Mouse (Mus musculus) ES-Bruce4 (cell line): ENCODE measurements around the gene Gm5767. TPM values are rescaled to one million over a fixed set of nuclear protein-coding genes. Genes with fewer than 3 reads are reported as not detected.

Source experiments
- H3K27ac ChIP-seq: 2 replicates; pipeline ENCODE4 v1.5.1; 2012; ENCODE audit warnings: low read length, inconsistent platforms; ENCODE audit not compliant: insufficient read depth
- H3K27me3 ChIP-seq: 2 replicates; pipeline ENCODE4 v1.6.1; 2012; ENCODE audit warnings: mild to moderate bottlenecking, low read length, inconsistent platforms; ENCODE audit not compliant: control insufficient read depth, poor library complexity, insufficient read depth, severe bottlenecking
- H3K36me3 ChIP-seq: 2 replicates; pipeline ENCODE4 v1.6.1; 2012; ENCODE audit warnings: inconsistent platforms, mild to moderate bottlenecking, low read length, moderate library complexity; ENCODE audit not compliant: control insufficient read depth, poor library complexity, insufficient read depth, severe bottlenecking
- H3K4me1 ChIP-seq: one replicate; pipeline ENCODE4 v1.8.1; 2011; ENCODE audit warnings: low read length; ENCODE audit not compliant: control insufficient read depth, insufficient read depth
- H3K4me3 ChIP-seq: 2 replicates; pipeline ENCODE4 v1.5.1; 2011; ENCODE audit warnings: low read depth, mild to moderate bottlenecking, low read length
- H3K9ac ChIP-seq: 2 replicates; pipeline ENCODE4 v1.6.1; 2012; ENCODE audit warnings: low read depth, mild to moderate bottlenecking, inconsistent platforms; ENCODE audit not compliant: poor library complexity, severe bottlenecking
- H3K9me3 ChIP-seq: replicated peaks from 2 replicates; pipeline ENCODE4 v1.6.1; 2012; ENCODE audit warnings: mild to moderate bottlenecking, low read length, inconsistent platforms; ENCODE audit not compliant: control insufficient read depth, poor library complexity, insufficient read depth, severe bottlenecking
- CTCF ChIP-seq: IDR thresholded peaks from one replicate; pipeline ENCODE4 v1.8.1; 2011; ENCODE audit warnings: low read depth, low read length
- EP300 ChIP-seq: IDR thresholded peaks from 2 replicates; pipeline ENCODE4 v1.6.1; 2011; ENCODE audit warnings: low read depth, low read length; ENCODE audit not compliant: insufficient read depth
- POLR2A ChIP-seq: IDR thresholded peaks from one replicate; pipeline ENCODE4 v1.8.1; 2011; ENCODE audit warnings: low read length; ENCODE audit not compliant: insufficient read depth
- polyA plus RNA-seq: library from polyadenylated mRNA; stranded (reverse); fragments of >200 nt; gene quantifications from 2 replicates; pipeline ENCODE4 v1.2.4, GENCODE M21; 2011; ENCODE audit warnings: low read depth; ENCODE audit not compliant: missing spikeins, insufficient read depth, insufficient read length

The Gm5767 gene
- polyA plus RNA-seq, 1 experiment: not detected

- Histone ChIP-seq H3K27me3 (no peaks in the 10 kb centered on the region), H3K27ac (no peak overlapping the region), H3K4me1 (no peaks in the 10 kb centered on the region), H3K4me3 (no peak overlapping the region), H3K9me3 (no peaks in the 10 kb centered on the region), H3K9ac (no peak overlapping the region), H3K36me3 (no peaks in the 10 kb centered on the region; the same call in 1 of the 2 replicates)
- no peak for TF ChIP-seq EP300
- TF ChIP-seq POLR2A: no peak
- no peak for TF ChIP-seq CTCF
Measured at GRCm38 (mm10) chr16:8658349-8658748, 22.2 kb upstream of the Gm5767 start.

GRCm38 (mm10) chr16:8658764-8659163 is 21.8 kb upstream of the Gm5767 start:
- Histone ChIP-seq H3K36me3 (no peaks in the 10 kb centered on the region; the same call in 1 of the 2 replicates), H3K9me3 (no peaks in the 10 kb centered on the region), H3K9ac (no peak overlapping the region), H3K4me1 (no peaks in the 10 kb centered on the region), H3K4me3 (no peak overlapping the region), H3K27me3 (no peaks in the 10 kb centered on the region), H3K27ac (no peak overlapping the region)
- TF ChIP-seq CTCF (no peak), POLR2A (no peak), EP300 (no peak)

GRCm38 (mm10) chr16:8663022-8663421 is 17.5 kb upstream of the Gm5767 start:
- no peaks in the 10 kb centered on the region; the same call in 1 of the 2 replicates for H3K36me3 ChIP-seq
- TF ChIP-seq EP300 (no peak), CTCF (no peak), POLR2A (no peak)
- peaks cover 5% of the 10 kb centered on the region for H3K4me1 ChIP-seq

GRCm38 (mm10) chr16:8663606-8664539 is 16.7 kb upstream of the Gm5767 start:
- Histone ChIP-seq H3K4me3 (no peak overlapping the region), H3K9ac (no peak overlapping the region), H3K27ac (no peak overlapping the region), H3K27me3 (no peaks in the 10 kb centered on the region), H3K9me3 (no peaks in the 10 kb centered on the region), H3K4me1 (peaks cover 9% of the 10 kb centered on the region), H3K36me3 (no peaks in the 10 kb centered on the region; the same call in 1 of the 2 replicates)
- TF ChIP-seq CTCF (no peak), POLR2A (no peak), EP300 (no peak)

More at GRCm38 (mm10) chr16:8663022-8663421, 17.5 kb upstream of the Gm5767 start:
- Histone ChIP-seq H3K4me3 (no peak overlapping the region), H3K9me3 (no peaks in the 10 kb centered on the region), H3K27ac (no peak overlapping the region), H3K9ac (no peak overlapping the region), H3K27me3 (no peaks in the 10 kb centered on the region)

- Histone ChIP-seq H3K27me3 (no peaks in the 10 kb centered on the region), H3K36me3 (no peaks in the 10 kb centered on the region), H3K4me1 (peaks cover 16% of the 10 kb centered on the region), H3K9ac (no peak overlapping the region), H3K9me3 (no peaks in the 10 kb centered on the region), H3K4me3 (no peak overlapping the region), H3K27ac (no peak overlapping the region)
- TF ChIP-seq POLR2A (no peak), EP300 (no peak), CTCF (no peak)
Measured at GRCm38 (mm10) chr16:8665367-8665766, 15.2 kb upstream of the Gm5767 start.

- TF ChIP-seq EP300 (0 out of 2 replicates have a peak, but pooled peaks have one; percentile 22), CTCF (no peak), POLR2A (no peak)
- H3K9me3 ChIP-seq: no peaks in the 10 kb centered on the region
- H3K4me1 ChIP-seq: peaks cover 16% of the 10 kb centered on the region
- no peak overlapping the region for H3K9ac ChIP-seq
- H3K36me3 ChIP-seq: no peaks in the 10 kb centered on the region
- H3K27me3 ChIP-seq: no peaks in the 10 kb centered on the region
- H3K4me3 ChIP-seq: no peak overlapping the region
- no peak overlapping the region for H3K27ac ChIP-seq
Measured at GRCm38 (mm10) chr16:8666452-8666851, 14.1 kb upstream of the Gm5767 start.
